Mouse (Mus musculus) hindbrain, embryonic 11.5 days (tissue): ENCODE data around the gene Cacna1a. TPM values are rescaled to one million over a fixed set of nuclear protein-coding genes. Genes with fewer than 3 reads are reported as not detected.

Experiments
- ATAC-seq: fragments of 200-750 bp; cut with Nextera tagmentation; 2 replicates; pipeline ENCODE4 v1.8.0; 2017; ENCODE audit warnings: mild to moderate bottlenecking, moderate TSS enrichment, moderate library complexity; ENCODE audit not compliant: low FRiP score
- DNase-seq: peaks from one replicate; pipeline ENCODE4 v3.0.0-alpha.2; 2015; ENCODE audit warnings: low spot score
- H3K27ac ChIP-seq: fragments of 300-500 bp; sonication (generic); 2 replicates; pipeline ENCODE4 v1.5.1; 2014; ENCODE audit warnings: mild to moderate bottlenecking, low read depth, low read length
- H3K27me3 ChIP-seq: fragments of 300-500 bp; sonication (generic); 2 replicates; pipeline ENCODE4 v1.6.1; 2014; ENCODE audit warnings: mild to moderate bottlenecking, low read length, moderate library complexity, mixed read lengths; ENCODE audit not compliant: control insufficient read depth, insufficient read depth
- H3K36me3 ChIP-seq: fragments of 300-500 bp; sonication (generic); 2 replicates; pipeline ENCODE4 v1.6.1; 2014; ENCODE audit warnings: mild to moderate bottlenecking, low read length, moderate library complexity, mixed read lengths; ENCODE audit not compliant: control insufficient read depth, insufficient read depth
- H3K4me1 ChIP-seq: fragments of 300-500 bp; sonication (generic); replicated peaks from 2 replicates; pipeline ENCODE4 v1.6.1; 2014; ENCODE audit warnings: low read length, mixed read lengths; ENCODE audit not compliant: control insufficient read depth, insufficient read depth
- H3K4me2 ChIP-seq: fragments of 300-500 bp; sonication (generic); replicated peaks from 2 replicates; pipeline ENCODE4 v1.6.1; 2014; ENCODE audit warnings: mild to moderate bottlenecking, low read depth, low read length
- H3K4me3 ChIP-seq: fragments of 300-500 bp; sonication (generic); 2 replicates; pipeline ENCODE4 v1.5.1; 2014; ENCODE audit warnings: low read depth, low read length
- H3K9ac ChIP-seq: fragments of 300-500 bp; sonication (generic); 2 replicates; pipeline ENCODE4 v1.6.1; 2014; ENCODE audit warnings: low read depth, low read length
- H3K9me3 ChIP-seq: fragments of 300-500 bp; sonication (generic); 2 replicates; pipeline ENCODE4 v1.6.1; 2016; ENCODE audit warnings: low read length; ENCODE audit not compliant: control insufficient read depth
- WGBS: fragments of 180-500 bp; shearing (Covaris S2); extraction: QIAGEN DNeasy Blood & Tissue Kit; methylation state at CpG from one replicate; pipeline ENCODE4 v1.1.7; 2014; 5-methylcytosine and 5-hydroxymethylcytosine counted together
- polyA plus RNA-seq: library from polyadenylated mRNA; unstranded; fragments of >200 nt; fragmentation: Nextera tagmentation; extraction: Ambion mirVana; gene quantifications from 2 replicates; pipeline ENCODE4 v1.2.1, GENCODE M21; 2014

Gene Cacna1a
- polyA plus RNA-seq, 1 experiment from 2014 or later: 10.4 TPM

GRCm38 (mm10) chr8:84416915-84417314, 28.7 kb downstream of the Cacna1a start:
- H3K9me3 ChIP-seq: no peaks in the 10 kb centered on the region
- H3K36me3 ChIP-seq: no peaks in the 10 kb centered on the region
- H3K9ac ChIP-seq: peak overlapping the region; percentile 8; the same call in 1 of the 2 replicates
- H3K4me2 ChIP-seq: peak overlapping the region; percentile 90
- 76% methylated on average over 6 of the region's 6 CpGs for whole genome bisulfite sequencing
- H3K27ac ChIP-seq: no peak overlapping the region
- peaks cover 7% of the 10 kb centered on the region; the same call in 1 of the 2 replicates for H3K27me3 ChIP-seq
- H3K4me3 ChIP-seq: no peak overlapping the region; the same call in 1 of the 2 replicates
- no peak for ATAC-seq
- H3K4me1 ChIP-seq: no peaks in the 10 kb centered on the region
- no peak for DNase-seq

- Histone ChIP-seq H3K4me3 (no peak overlapping the region), H3K27me3 (peaks cover 7% of the 10 kb centered on the region; the same call in 1 of the 2 replicates), H3K27ac (no peak overlapping the region), H3K4me2 (no peak overlapping the region), H3K9me3 (no peaks in the 10 kb centered on the region), H3K36me3 (no peaks in the 10 kb centered on the region), H3K4me1 (no peaks in the 10 kb centered on the region), H3K9ac (no peak overlapping the region)
- DNase-seq: no peak
- WGBS: 52% methylated on average over 5 of the region's 5 CpGs
- ATAC-seq: no peak
These were observed 29.6 kb downstream of the Cacna1a start for GRCm38 (mm10) chr8:84417840-84418239.

- no peak overlapping the region for H3K9ac ChIP-seq
- H3K27ac ChIP-seq: no peak overlapping the region
- ATAC-seq (no peak), DNase-seq (no peak)
- H3K27me3 ChIP-seq: no peaks in the 10 kb centered on the region
- H3K4me2 ChIP-seq: no peak overlapping the region
- H3K4me3 ChIP-seq: no peak overlapping the region
- no peaks in the 10 kb centered on the region for H3K36me3 ChIP-seq
- no peaks in the 10 kb centered on the region for H3K9me3 ChIP-seq
- peaks cover 3% of the 10 kb centered on the region; the same call in 1 of the 2 replicates for H3K4me1 ChIP-seq
- WGBS: 95% methylated on average over 3 of the region's 3 CpGs
These were observed 36.2 kb downstream of the Cacna1a start for GRCm38 (mm10) chr8:84424426-84424825.

- ATAC-seq (no peak), DNase-seq (no peak)
- H3K9ac ChIP-seq: no peak overlapping the region
- peaks cover 3% of the 10 kb centered on the region; the same call in 1 of the 2 replicates for H3K4me1 ChIP-seq
- H3K4me3 ChIP-seq: no peak overlapping the region
- H3K9me3 ChIP-seq: no peaks in the 10 kb centered on the region
- 78% methylated on average over 7 of the region's 7 CpGs for WGBS
- H3K27ac ChIP-seq: no peak overlapping the region
- H3K36me3 ChIP-seq: no peaks in the 10 kb centered on the region
- no peaks in the 10 kb centered on the region for H3K27me3 ChIP-seq
- no peak overlapping the region for H3K4me2 ChIP-seq
These were observed 37.8 kb downstream of the Cacna1a start for GRCm38 (mm10) chr8:84426087-84426486.

- H3K4me1 ChIP-seq: peaks cover 3% of the 10 kb centered on the region; the same call in 1 of the 2 replicates
- H3K27me3 ChIP-seq: no peaks in the 10 kb centered on the region
- H3K9ac ChIP-seq: no peak overlapping the region
- DNase-seq (no peak), ATAC-seq (no peak)
- no peak overlapping the region for H3K4me3 ChIP-seq
- no peaks in the 10 kb centered on the region for H3K9me3 ChIP-seq
- no peaks in the 10 kb centered on the region for H3K36me3 ChIP-seq
- 89% methylated on average over 8 of the region's 8 CpGs for WGBS
- H3K27ac ChIP-seq: no peak overlapping the region
- no peak overlapping the region for H3K4me2 ChIP-seq
These were observed 38.3 kb downstream of the Cacna1a start for GRCm38 (mm10) chr8:84426582-84426981.

- Histone ChIP-seq H3K36me3 (no peaks in the 10 kb centered on the region), H3K27ac (no peak overlapping the region), H3K4me2 (no peak overlapping the region), H3K9ac (no peak overlapping the region), H3K4me3 (no peak overlapping the region), H3K27me3 (no peaks in the 10 kb centered on the region), H3K9me3 (no peaks in the 10 kb centered on the region), H3K4me1 (peaks cover 3% of the 10 kb centered on the region; the same call in 1 of the 2 replicates)
- DNase-seq (no peak), ATAC-seq (no peak)
- 88% methylated on average over 5 of the region's 5 CpGs for WGBS
These were observed 39.8 kb downstream of the Cacna1a start for GRCm38 (mm10) chr8:84428034-84428433.

- Histone ChIP-seq H3K9me3 (no peaks in the 10 kb centered on the region), H3K27ac (no peak overlapping the region), H3K4me1 (peaks cover 3% of the 10 kb centered on the region; the same call in 1 of the 2 replicates), H3K27me3 (no peaks in the 10 kb centered on the region), H3K36me3 (no peaks in the 10 kb centered on the region), H3K4me2 (no peak overlapping the region), H3K9ac (no peak overlapping the region), H3K4me3 (no peak overlapping the region)
- ATAC-seq (no peak), DNase-seq (no peak)
- 26% methylated on average over 4 of the region's 4 CpGs for WGBS
These were observed 40.8 kb downstream of the Cacna1a start for GRCm38 (mm10) chr8:84429014-84429413.

- H3K4me2 ChIP-seq: no peak overlapping the region
- no peak overlapping the region for H3K27ac ChIP-seq
- no peaks in the 10 kb centered on the region for H3K27me3 ChIP-seq
- DNase-seq (no peak), ATAC-seq (no peak)
- no peak overlapping the region for H3K9ac ChIP-seq
- 44% methylated on average over 5 of the region's 5 CpGs for WGBS
- no peaks in the 10 kb centered on the region for H3K36me3 ChIP-seq
- no peaks in the 10 kb centered on the region for H3K9me3 ChIP-seq
- H3K4me1 ChIP-seq: peaks cover 3% of the 10 kb centered on the region; the same call in 1 of the 2 replicates
- H3K4me3 ChIP-seq: no peak overlapping the region
These were observed 41.3 kb downstream of the Cacna1a start for GRCm38 (mm10) chr8:84429492-84429891.

- no peak overlapping the region for H3K27ac ChIP-seq
- H3K27me3 ChIP-seq: no peaks in the 10 kb centered on the region
- no peak for DNase-seq
- H3K9ac ChIP-seq: no peak overlapping the region
- no peak overlapping the region for H3K4me2 ChIP-seq
- WGBS: 82% methylated on average over 10 of the region's 10 CpGs
- H3K4me3 ChIP-seq: no peak overlapping the region
- ATAC-seq: no peak
- no peaks in the 10 kb centered on the region for H3K4me1 ChIP-seq
- no peaks in the 10 kb centered on the region for H3K9me3 ChIP-seq
- no peaks in the 10 kb centered on the region for H3K36me3 ChIP-seq
These were observed 47.1 kb downstream of the Cacna1a start for GRCm38 (mm10) chr8:84435370-84435769.
